Mouse (Mus musculus) kidney, postnatal 0 days (tissue): ENCODE measurements around the gene Fam160a2. TPM values are rescaled to one million over a fixed set of nuclear protein-coding genes. Genes with fewer than 3 reads are reported as not detected.
"Not testable (repeated sequence)": the region's sequence is repeated elsewhere in the genome, so short reads cannot be mapped to it uniquely, and the experiment has no call there.

ENCODE experiments used
- ATAC-seq: fragments of 200-750 bp; cut with Nextera tagmentation; replicated peaks from 2 replicates; pipeline ENCODE4 v1.8.0; 2017; ENCODE audit warnings: low read depth, moderate number of reproducible peaks, moderate TSS enrichment, moderate library complexity; ENCODE audit not compliant: low FRiP score
- DNase-seq: peaks from one replicate; pipeline ENCODE4 v3.0.0-alpha.2; 2016; ENCODE audit warnings: low spot score
- H3K27ac ChIP-seq: fragments of 300-500 bp; sonication (generic); 2 replicates; pipeline ENCODE4 v1.5.1; 2014; ENCODE audit warnings: mild to moderate bottlenecking
- H3K27me3 ChIP-seq: fragments of 300-500 bp; sonication (generic); 2 replicates; pipeline ENCODE4 v1.6.1; 2014; ENCODE audit warnings: low read length, mixed read lengths; ENCODE audit not compliant: insufficient read depth
- H3K36me3 ChIP-seq: fragments of 300-500 bp; sonication (generic); 2 replicates; pipeline ENCODE4 v1.6.1; 2014; ENCODE audit warnings: low read length, mixed read lengths; ENCODE audit not compliant: insufficient read depth
- H3K4me1 ChIP-seq: fragments of 300-500 bp; sonication (generic); replicated peaks from 2 replicates; pipeline ENCODE4 v1.6.1; 2014; ENCODE audit warnings: antibody characterized with exemption, low read length, mixed read lengths; ENCODE audit not compliant: insufficient read depth
- H3K4me2 ChIP-seq: fragments of 300-500 bp; sonication (generic); 2 replicates; pipeline ENCODE4 v1.6.1; 2014; ENCODE audit warnings: mild to moderate bottlenecking, low read length, moderate library complexity, mixed read lengths
- H3K4me3 ChIP-seq: fragments of 300-500 bp; sonication (generic); replicated peaks from 2 replicates; pipeline ENCODE4 v1.5.1; 2014; ENCODE audit warnings: low read depth, low read length
- H3K9ac ChIP-seq: fragments of 300-500 bp; sonication (generic); 2 replicates; pipeline ENCODE4 v1.6.1; 2014; ENCODE audit warnings: low read depth, low read length
- H3K9me3 ChIP-seq: fragments of 300-500 bp; sonication (generic); replicated peaks from 2 replicates; pipeline ENCODE4 v1.6.1; 2016; ENCODE audit warnings: low read length, inconsistent platforms, mixed read lengths
- CTCF ChIP-seq: IDR thresholded peaks from 2 replicates; pipeline ENCODE4 v1.5.1; 2016; ENCODE audit warnings: antibody characterized with exemption, low read depth, mild to moderate bottlenecking, moderate library complexity
- WGBS: fragments of 180-500 bp; shearing (Covaris S2); extraction: QIAGEN DNeasy Blood & Tissue Kit; methylation state at CpG from one replicate; pipeline ENCODE4 v1.1.7; 2014; 5-methylcytosine and 5-hydroxymethylcytosine counted together
- polyA plus RNA-seq: library from polyadenylated mRNA; unstranded; fragments of >200 nt; fragmentation: Nextera tagmentation; extraction: Ambion mirVana; gene quantifications from 2 replicates; pipeline ENCODE4 v1.2.1, GENCODE M21; 2015

Gene Fam160a2
- polyA plus RNA-seq, 1 experiment from 2014 or later = 28.0 TPM

- TF ChIP-seq CTCF = no peak
- H3K9ac ChIP-seq = no peak overlapping the region
- peaks cover 11% of the 10 kb centered on the region for H3K36me3 ChIP-seq
- H3K9me3 ChIP-seq = no peaks in the 10 kb centered on the region
- no peak overlapping the region for H3K4me2 ChIP-seq
- DNase-seq = no peak
- no peak overlapping the region for H3K4me3 ChIP-seq
- ATAC-seq = no peak
- WGBS = 83% methylated on average over 4 of the region's 4 CpGs
- H3K27ac ChIP-seq = no peak overlapping the region
- no peaks in the 10 kb centered on the region for H3K4me1 ChIP-seq
- H3K27me3 ChIP-seq = no peaks in the 10 kb centered on the region
Measured at GRCm38 (mm10) chr7:105373509-105373908, 26.3 kb downstream of the Fam160a2 start.

- WGBS = 79% methylated on average over 1 of the region's 1 CpGs
- H3K36me3 ChIP-seq = 0 out of 2 replicates have a peak, but pooled peaks cover 8% of the 10 kb centered on the region
Measured at GRCm38 (mm10) chr7:105372912-105373311, 26.9 kb downstream of the Fam160a2 start.

GRCm38 (mm10) chr7:105368521-105368920 is 31.3 kb downstream of the Fam160a2 start:
- Histone ChIP-seq H3K9ac (no peak overlapping the region), H3K4me1 (no peaks in the 10 kb centered on the region), H3K9me3 (no peaks in the 10 kb centered on the region), H3K4me3 (no peak overlapping the region), H3K27me3 (no peaks in the 10 kb centered on the region), H3K36me3 (0 out of 2 replicates have a peak, but pooled peaks cover 3% of the 10 kb centered on the region), H3K27ac (no peak overlapping the region), H3K4me2 (no peak overlapping the region)
- DNase-seq (no peak), ATAC-seq (no peak)
- TF ChIP-seq CTCF = no peak
- WGBS = 97% methylated on average over 4 of the region's 4 CpGs

More at GRCm38 (mm10) chr7:105372912-105373311, 26.9 kb downstream of the Fam160a2 start:
- Histone ChIP-seq H3K4me2 (no peak overlapping the region), H3K27ac (no peak overlapping the region), H3K27me3 (no peaks in the 10 kb centered on the region), H3K9ac (no peak overlapping the region), H3K9me3 (no peaks in the 10 kb centered on the region), H3K4me3 (no peak overlapping the region), H3K4me1 (no peaks in the 10 kb centered on the region)
- ATAC-seq (no peak), DNase-seq (no peak)
- no peak for TF ChIP-seq CTCF

GRCm38 (mm10) chr7:105367930-105368329 is 31.9 kb downstream of the Fam160a2 start, which contains the start of gene Olfr692:
TSS of gene Olfr692 (plus strand) at chr7:105368230.
- H3K9me3 ChIP-seq = no peaks in the 10 kb centered on the region
- no peaks in the 10 kb centered on the region for H3K4me1 ChIP-seq
- 92% methylated on average over 1 of the region's 1 CpGs for WGBS
- no peak within 1 kb of the TSS for H3K27ac ChIP-seq
- 0 out of 2 replicates have a peak, but pooled peaks cover 3% of the 10 kb centered on the region for H3K36me3 ChIP-seq
- DNase-seq = no peak
- no peak within 1 kb of the TSS for H3K4me2 ChIP-seq
- no peak for ATAC-seq
- H3K27me3 ChIP-seq = no peaks in the 10 kb centered on the region
- no peak within 1 kb of the TSS for H3K9ac ChIP-seq
- TF ChIP-seq CTCF = no peak
- no peak within 1 kb of the TSS for H3K4me3 ChIP-seq

- H3K27me3 ChIP-seq = no peaks in the 10 kb centered on the region
- ATAC-seq = no peak
- no peak overlapping the region for H3K4me2 ChIP-seq
- no peak for DNase-seq
- no peak overlapping the region for H3K27ac ChIP-seq
- H3K36me3 ChIP-seq = no peaks in the 10 kb centered on the region
- H3K9me3 ChIP-seq = no peaks in the 10 kb centered on the region
- TF ChIP-seq CTCF = no peak
- no peaks in the 10 kb centered on the region for H3K4me1 ChIP-seq
- no peak overlapping the region for H3K4me3 ChIP-seq
- no peak overlapping the region for H3K9ac ChIP-seq
- 82% methylated on average over 5 of the region's 5 CpGs for WGBS
Measured at GRCm38 (mm10) chr7:105367268-105367667, 32.6 kb downstream of the Fam160a2 start.

- 68% methylated on average over 2 of the region's 2 CpGs for WGBS
- ATAC-seq = no peak
- Histone ChIP-seq H3K27ac (no peak overlapping the region), H3K4me1 (no peaks in the 10 kb centered on the region), H3K4me3 (no peak overlapping the region), H3K9ac (no peak overlapping the region), H3K4me2 (no peak overlapping the region), H3K9me3 (no peaks in the 10 kb centered on the region), H3K27me3 (no peaks in the 10 kb centered on the region), H3K36me3 (no peaks in the 10 kb centered on the region)
- no peak for TF ChIP-seq CTCF
- no peak for DNase-seq
Measured at GRCm38 (mm10) chr7:105361713-105362112, 38.1 kb downstream of the Fam160a2 start.

- H3K36me3 ChIP-seq, H3K27ac ChIP-seq, H3K4me3 ChIP-seq, H3K9ac ChIP-seq, H3K4me2 ChIP-seq, DNase-seq, H3K27me3 ChIP-seq, H3K9me3 ChIP-seq, H3K4me1 ChIP-seq: not testable (repeated sequence)
- ATAC-seq = peak; percentile 85
- WGBS = 94% methylated on average over 1 of the region's 2 CpGs
Measured at GRCm38 (mm10) chr7:105356487-105356886, 43.4 kb downstream of the Fam160a2 start.

- not testable (repeated sequence) for H3K9ac ChIP-seq, DNase-seq, H3K4me2 ChIP-seq, H3K36me3 ChIP-seq, H3K4me3 ChIP-seq, H3K27ac ChIP-seq, H3K27me3 ChIP-seq, H3K9me3 ChIP-seq, H3K4me1 ChIP-seq
- ATAC-seq = 0 out of 2 replicates have a peak, but pooled peaks have one; percentile 40
- WGBS = no CpG with 5 or more reads among the region's 5 CpGs
Measured at GRCm38 (mm10) chr7:105356064-105356463, 43.8 kb downstream of the Fam160a2 start.
